8 mouse cellular contexts compared by ENCODE assay signal in the genomic region with DNA sequence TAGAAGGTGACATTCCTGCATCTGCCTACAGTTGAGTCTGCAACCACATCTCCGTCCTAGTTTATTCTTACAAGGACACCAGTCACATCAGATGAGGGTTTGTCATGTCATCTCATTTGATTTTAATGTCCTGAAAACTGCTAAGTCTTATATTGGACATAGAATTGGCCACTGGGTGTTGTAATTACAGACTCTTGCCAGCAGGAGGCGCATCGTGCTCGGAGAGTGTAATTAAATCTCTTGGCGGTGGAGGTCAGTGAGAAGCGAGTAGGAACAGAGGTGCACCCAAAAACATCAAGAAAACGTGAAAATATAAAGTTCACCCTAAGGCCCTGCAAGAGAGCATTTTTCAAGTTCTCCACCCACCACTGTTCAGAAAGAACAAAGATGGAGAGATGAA. TPM values are rescaled to one million over a fixed set of nuclear protein-coding genes. Genes with fewer than 3 reads are reported as not detected.
DNase-seq lines count a peak whose midpoint lies in the region; ATAC-seq and TF ChIP-seq lines count a peak whose summit lies in the region.

No protein-coding gene starts in this region.

- ATAC-seq in midbrain, embryonic 11.5 days (ENCODE audit: low FRiP score) = no peak
- ATAC-seq in midbrain, embryonic 15.5 days (replicated peaks) = no peak
- 0 out of 2 replicates have a peak, but pooled peaks have one; percentile 46 for ATAC-seq in monocyte, adult 5-6 weeks (replicated peaks; ENCODE audit: insufficient number of reproducible peaks, low FRiP score, low TSS enrichment, poor library complexity, severe bottlenecking)

- H3K9me3 ChIP-seq in midbrain, embryonic 11.5 days (ENCODE audit: control insufficient read depth, low read length) = no peaks in the 10 kb centered on the region
- no peaks in the 10 kb centered on the region for H3K9me3 ChIP-seq in midbrain, embryonic 15.5 days

- H3K27me3 ChIP-seq in midbrain, embryonic 11.5 days (ENCODE audit: control insufficient read depth, insufficient read depth, low read length) = no peaks in the 10 kb centered on the region
- no peaks in the 10 kb centered on the region for H3K27me3 ChIP-seq in midbrain, embryonic 15.5 days (replicated peaks)

- 14% methylated on average over 7 of the region's 7 CpGs for WGBS in midbrain, embryonic 11.5 days
- 16% methylated on average over 7 of the region's 7 CpGs for whole genome bisulfite sequencing in midbrain, embryonic 15.5 days

- no peaks in the 10 kb centered on the region for H3K4me1 ChIP-seq in midbrain, embryonic 11.5 days (ENCODE audit: control insufficient read depth, insufficient read depth, low read length)
- no peaks in the 10 kb centered on the region for H3K4me1 ChIP-seq in midbrain, embryonic 15.5 days
- peaks cover 6% of the 10 kb centered on the region for H3K4me1 ChIP-seq in bone marrow macrophage, adult 2 months (ENCODE audit: control insufficient read depth, insufficient read depth, low read length)

- no peak overlapping the region for H3K4me3 ChIP-seq in gastrocnemius, adult 2 months
- H3K4me3 ChIP-seq in midbrain, embryonic 11.5 days (ENCODE audit: low read depth, low read length) = no peak overlapping the region
- no peak overlapping the region for H3K4me3 ChIP-seq in midbrain, embryonic 15.5 days
- no peak overlapping the region for H3K4me3 ChIP-seq in bone marrow macrophage, adult 2 months (ENCODE audit: insufficient read depth, low read length)

- intact Hi-C loops in gastrocnemius, adult 2 months (cut with DNase I) = no loop called here
- intact Hi-C loops in gastrocnemius, postnatal 36 days (cut with DNase I) = no loop called here

- peak; percentile 67 for TF ChIP-seq CTCF in gastrocnemius, adult 2 months (IDR thresholded peaks at IDR 0.05)
- TF ChIP-seq CTCF in bone marrow macrophage, adult 2 months (IDR thresholded peaks at IDR 0.05; ENCODE audit: low read depth, low read length) = peak; percentile 46; the same call in 1 of the 2 replicates

- H3K27ac ChIP-seq in gastrocnemius, adult 2 months = no peak overlapping the region
- no peak overlapping the region for H3K27ac ChIP-seq in midbrain, embryonic 11.5 days (ENCODE audit: low read depth, low read length)
- no peak overlapping the region for H3K27ac ChIP-seq in midbrain, embryonic 15.5 days
- no peak overlapping the region for H3K27ac ChIP-seq in bone marrow macrophage, adult 2 months (ENCODE audit: insufficient read depth, low read depth, low read length)

- H3K36me3 ChIP-seq in midbrain, embryonic 11.5 days (ENCODE audit: control insufficient read depth, insufficient read depth, low read length) = no peaks in the 10 kb centered on the region
- H3K36me3 ChIP-seq in midbrain, embryonic 15.5 days (replicated peaks) = no peaks in the 10 kb centered on the region

- no peak overlapping the region for H3K4me2 ChIP-seq in midbrain, embryonic 11.5 days
- no peak overlapping the region for H3K4me2 ChIP-seq in midbrain, embryonic 15.5 days

- no peak for TF ChIP-seq POLR2A in bone marrow macrophage, adult 2 months (IDR thresholded peaks at IDR 0.05; ENCODE audit: borderline replicate concordance, low read depth, low read length)

- H3K9ac ChIP-seq in midbrain, embryonic 11.5 days (ENCODE audit: low read length) = no peak overlapping the region
- H3K9ac ChIP-seq in midbrain, embryonic 15.5 days = no peak overlapping the region

- peak; percentile 34 for DNase-seq in gastrocnemius, adult 2 months
- DNase-seq in gastrocnemius, postnatal 36 days = no peak
- peak; percentile 87 for DNase-seq in midbrain, embryonic 11.5 days (ENCODE audit: low spot score, missing footprints)
- no peak for DNase-seq in frontal cortex, postnatal 36 days (ENCODE audit: low spot score in 2 of 2)
- DNase-seq in ovary, adult 18-20 months (ENCODE audit: low spot score) = no peak

RNA-seq across cellular contexts. Expression of a gene that starts 37.6 kb away (rescaled TPM):
- total RNA-seq in gastrocnemius, adult 2 months (2021) = 10 to 100 TPM; 22.2 to 46.4 TPM
- total RNA-seq in gastrocnemius, postnatal 36 days (2021) = 10 to 100 TPM; 35.8 to 37.8 TPM
- polyA plus RNA-seq in midbrain, embryonic 11.5 days (2014; fragmentation: Nextera tagmentation; extraction: Ambion mirVana) = 0.37 and 0.76 TPM in 2 replicates
- polyA plus RNA-seq in midbrain, embryonic 15.5 days (2015; fragmentation: Nextera tagmentation; extraction: Ambion mirVana) = 6.9 TPM in 2 replicates
- 0.48 TPM in 1 of 2 replicates, not detected in the other for polyA plus RNA-seq in bone marrow macrophage, adult 2 months (2012; ENCODE audit: insufficient read depth, insufficient read length, missing spikeins)
- not detected in 3 replicates for total RNA-seq in monocyte, adult 5-6 weeks (2017)

Comparison
In these comparisons a context has a peak if more than half of its experiments do, and no peak if none do; other contexts are left out.
1. DNase-seq: peak in gastrocnemius, adult 2 months (single experiment) and midbrain, embryonic 11.5 days (single experiment); none in gastrocnemius, postnatal 36 days (0 of 2), frontal cortex, postnatal 36 days (0 of 2) and ovary, adult 18-20 months (single experiment).
2. RNA of a gene that starts 37.6 kb away (total RNA-seq): 22.2 to 46.4 TPM in gastrocnemius, adult 2 months and 35.8 to 37.8 TPM in gastrocnemius, postnatal 36 days; not detected in monocyte, adult 5-6 weeks; every median in the first group is over 10 times any median in the second.